8 mouse cellular contexts compared by ENCODE assay signal in the genomic region with DNA sequence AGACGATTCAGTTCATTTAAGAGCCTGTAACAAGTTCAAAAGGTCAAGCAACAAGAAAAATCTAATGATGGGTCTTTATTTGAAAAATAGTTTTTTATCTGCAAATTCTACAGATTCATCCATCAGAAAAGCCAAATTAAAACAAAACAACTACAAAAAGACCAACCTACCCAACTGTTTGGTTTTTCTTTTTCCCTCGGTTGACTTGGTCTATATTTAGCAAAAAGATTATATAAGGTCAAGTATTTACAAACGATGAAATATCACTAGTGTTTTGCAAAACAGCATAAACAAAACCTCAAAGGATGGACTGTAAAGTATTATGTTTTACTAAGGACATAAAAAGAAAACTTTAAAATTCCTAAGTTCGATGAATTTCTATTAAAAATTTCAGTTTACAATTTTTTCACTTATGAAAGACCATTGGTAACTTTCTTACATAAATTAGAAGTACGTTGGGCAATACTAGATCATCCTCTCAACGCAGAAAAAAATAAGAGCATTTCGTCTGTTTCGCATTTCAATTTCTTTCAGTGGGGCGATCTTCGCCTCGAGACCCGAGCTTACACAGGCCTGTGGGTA. TPM values are rescaled to one million over a fixed set of nuclear protein-coding genes. Genes with fewer than 3 reads are reported as not detected.
DNase-seq lines count a peak whose midpoint lies in the region; ATAC-seq and TF ChIP-seq lines count a peak whose summit lies in the region.

No protein-coding gene starts in this region.

- H3K36me3 ChIP-seq in heart, embryonic 15.5 days, result no peaks in the 10 kb centered on the region
- peaks cover 3% of the 10 kb centered on the region; the same call in 1 of the 2 replicates for H3K36me3 ChIP-seq in ES-E14 (ENCODE audit: control insufficient read depth, insufficient read depth, low read length, poor library complexity, severe bottlenecking)
- H3K36me3 ChIP-seq in forebrain, embryonic 16.5 days (ENCODE audit: control insufficient read depth, insufficient read depth), result no peaks in the 10 kb centered on the region
- no peaks in the 10 kb centered on the region for H3K36me3 ChIP-seq in macrophage (ENCODE audit: inconsistent target)

- H3K4me1 ChIP-seq in heart, embryonic 15.5 days (replicated peaks), result peaks cover 7% of the 10 kb centered on the region; the same call in 1 of the 2 replicates
- peaks cover 0 to 2% of the 10 kb centered on the region in 2 experiments; a peak in 1 of 4 replicates for H3K4me1 ChIP-seq in ES-E14 (ENCODE audit: control insufficient read depth in 2 of 2, insufficient read depth in 2 of 2, low read length in 2 of 2, poor library complexity in 1 of 2)
- H3K4me1 ChIP-seq in forebrain, embryonic 16.5 days (replicated peaks; ENCODE audit: control insufficient read depth, insufficient read depth, low read length), result peaks cover 3% of the 10 kb centered on the region

- intact Hi-C loops in left cerebral cortex, postnatal 25 days (cut with DNase I), result loop anchor here (1.0 to 5.0 kb wide), 3 partner anchors 76 to 278 kb away; a partner anchor contains a TSS

- peak overlapping the region; percentile 83 for H3K9ac ChIP-seq in heart, embryonic 15.5 days
- peak overlapping the region; percentile 74 for H3K9ac ChIP-seq in ES-E14 (ENCODE audit: insufficient read depth, low read depth, low read length, poor library complexity, severe bottlenecking)
- H3K9ac ChIP-seq in forebrain, embryonic 16.5 days (replicated peaks; ENCODE audit: low read depth, low read length), result peak overlapping the region; percentile 80

- WGBS in heart, embryonic 15.5 days, result 3% methylated on average over 12 of the region's 12 CpGs
- 7% methylated on average over 12 of the region's 12 CpGs for WGBS in forebrain, embryonic 16.5 days
- 5% methylated on average over 12 of the region's 12 CpGs for WGBS in macrophage (ENCODE audit: missing documents)

- H3K27ac ChIP-seq in heart, embryonic 15.5 days, result peak overlapping the region; percentile 99
- H3K27ac ChIP-seq in ES-E14 (ENCODE audit: insufficient read depth, low read depth, low read length, poor library complexity, severe bottlenecking), result no peak overlapping the region; the same call in 1 of the 2 replicates
- peak overlapping the region; percentile 99 for H3K27ac ChIP-seq in forebrain, embryonic 16.5 days (ENCODE audit: low read length)
- peak overlapping the region; percentile 90 for H3K27ac ChIP-seq in macrophage

- no peaks in the 10 kb centered on the region for H3K27me3 ChIP-seq in heart, embryonic 15.5 days
- no peaks in the 10 kb centered on the region for H3K27me3 ChIP-seq in forebrain, embryonic 16.5 days (replicated peaks; ENCODE audit: control insufficient read depth, insufficient read depth, low read length)

- peak overlapping the region; percentile 74 for H3K4me2 ChIP-seq in heart, embryonic 15.5 days
- H3K4me2 ChIP-seq in forebrain, embryonic 16.5 days (ENCODE audit: low read length), result peak overlapping the region; percentile 44

- no peak for ATAC-seq in heart, embryonic 15.5 days (replicated peaks; ENCODE audit: insufficient number of reproducible peaks, insufficient read depth, low FRiP score, low read depth)
- no peak for ATAC-seq in forebrain, embryonic 16.5 days

- in situ Hi-C loops in ES-E14 (cut with MboI; ENCODE audit: low sequenced_read_pairs in 2 of 2, unreplicated experiment in 2 of 2), result loop anchor here (10.0 to 25.0 kb wide), 2 partner anchors 356 to 368 kb away; no protein-coding TSS in a partner anchor

- peak overlapping the region; percentile 89 for H3K4me3 ChIP-seq in heart, embryonic 15.5 days
- H3K4me3 ChIP-seq in ES-E14 (ENCODE audit: insufficient read depth in 1 of 2, low read depth in 1 of 2, low read length in 2 of 2, poor library complexity in 1 of 2, severe bottlenecking in 1 of 2) (peak overlapping the region; percentile 84 to 99), macrophage (ENCODE audit: inconsistent target) (peak overlapping the region; percentile 60)
- H3K4me3 ChIP-seq in forebrain, embryonic 16.5 days (replicated peaks; ENCODE audit: low read length), result peak overlapping the region; percentile 75

- DNase-seq in heart, adult 8-10 months (ENCODE audit: low spot score), result no peak
- no peak for DNase-seq in ES-E14 (ENCODE audit: low read depth, low spot score)
- DNase-seq in frontal cortex, postnatal 25 days (ENCODE audit: low spot score in 2 of 2), result no peak
- DNase-seq in thymus, postnatal 4 days, result no peak
- DNase-seq in left cerebral cortex, postnatal 25 days (ENCODE audit: low spot score in 2 of 2), result no peak

- no peaks in the 10 kb centered on the region for H3K79me2 ChIP-seq in macrophage (ENCODE audit: inconsistent target)

- H3K9me3 ChIP-seq in heart, embryonic 15.5 days (replicated peaks), result no peaks in the 10 kb centered on the region
- no peaks in the 10 kb centered on the region for H3K9me3 ChIP-seq in ES-E14 (ENCODE audit: control insufficient read depth, insufficient read depth, low read depth, low read length)
- no peaks in the 10 kb centered on the region for H3K9me3 ChIP-seq in forebrain, embryonic 16.5 days (ENCODE audit: control insufficient read depth, low read length)

TF ChIP-seq in ES-E14, 5 proteins besides CTCF, POLR2A, EP300 and RAD21:
- TF ChIP-seq CHD2 (IDR thresholded peaks at IDR 0.05; ENCODE audit: low read depth, low read length) (no peak; the same call in 1 of the 2 replicates), MAFK (IDR thresholded peaks at IDR 0.05; ENCODE audit: insufficient read depth, low read depth, low read length) (no peak), ZNF384 (IDR thresholded peaks at IDR 0.05; ENCODE audit: low read depth, low read length) (no peak)

RNA-seq across cellular contexts. Expression of a gene that starts 0.4 kb away (rescaled TPM):
- 6.9 and 8.3 TPM in 2 replicates for polyA plus RNA-seq in heart, embryonic 15.5 days (2015; fragmentation: Nextera tagmentation; extraction: Ambion mirVana)
- 1 to 10 TPM; 1.1 to 1.9 (median 1.6) TPM for total RNA-seq in heart, adult 8-10 months (2022)
- total RNA-seq in ES-E14 (2012; rRNA removed), result 16.2 and 16.5 TPM in 2 replicates
- polyA plus RNA-seq in forebrain, embryonic 16.5 days (2015; fragmentation: Nextera tagmentation; extraction: Ambion mirVana), result 7.2 and 7.3 TPM in 2 replicates
- total RNA-seq in macrophage (2018; cell fraction: chromatin; rRNA removed), result 1 to 10 TPM; 1.0 to 7.6 (median 3.0) TPM
- total RNA-seq in macrophage (2018; cell fraction: cytosol; rRNA removed), result 1 to 10 TPM in 24 of 26 experiments, under 1 TPM in 2; 0.84 to 2.7 (median 1.5) TPM
- 1 to 10 TPM; 1.2 to 6.0 (median 2.2) TPM for total RNA-seq in macrophage (2018; cell fraction: nucleus; rRNA removed)
- 2.2 to 3.3 TPM (median 3.1 TPM) in 3 replicates for polyA plus RNA-seq in macrophage (2018)
- 1 to 10 TPM; 5.8 to 7.3 TPM for total RNA-seq in left cerebral cortex, postnatal 25 days (2021)

RNA-seq across cellular contexts. Expression of a gene that starts 1.9 kb away (rescaled TPM):
- 6.0 and 6.8 TPM in 2 replicates for polyA plus RNA-seq in heart, embryonic 15.5 days (2015; fragmentation: Nextera tagmentation; extraction: Ambion mirVana)
- 1 to 10 TPM; 6.6 to 8.4 (median 7.4) TPM for total RNA-seq in heart, adult 8-10 months (2022)
- total RNA-seq in ES-E14 (2012; rRNA removed), result 10.3 and 10.8 TPM in 2 replicates
- 8.2 and 8.7 TPM in 2 replicates for polyA plus RNA-seq in forebrain, embryonic 16.5 days (2015; fragmentation: Nextera tagmentation; extraction: Ambion mirVana)
- total RNA-seq in macrophage (2018; cell fraction: chromatin; rRNA removed), result 1 to 10 TPM in 22 of 26 experiments, under 1 TPM in 4; 0.53 to 5.6 (median 1.7) TPM
- 1 to 10 TPM in 3 of 26 experiments, under 1 TPM in 23; 0.50 to 1.3 (median 0.84) TPM for total RNA-seq in macrophage (2018; cell fraction: cytosol; rRNA removed)
- 1 to 10 TPM in 24 of 26 experiments, under 1 TPM in 2; 0.41 to 6.2 (median 1.8) TPM for total RNA-seq in macrophage (2018; cell fraction: nucleus; rRNA removed)
- polyA plus RNA-seq in macrophage (2018), result 0.61 to 1.0 TPM (median 0.72 TPM) in 3 replicates
- total RNA-seq in left cerebral cortex, postnatal 25 days (2021), result 1 to 10 TPM; 6.0 to 6.2 TPM

RNA-seq across cellular contexts. Expression of a gene that starts 50.8 kb away (rescaled TPM):
- not detected in 2 replicates for polyA plus RNA-seq in heart, embryonic 15.5 days (2015; fragmentation: Nextera tagmentation; extraction: Ambion mirVana)
- total RNA-seq in heart, adult 8-10 months (2022), result not detected
- not detected in 2 replicates for total RNA-seq in ES-E14 (2012; rRNA removed)
- polyA plus RNA-seq in forebrain, embryonic 16.5 days (2015; fragmentation: Nextera tagmentation; extraction: Ambion mirVana), result not detected in 2 replicates
- total RNA-seq in macrophage (2018; cell fraction: chromatin; rRNA removed), result not detected
- total RNA-seq in macrophage (2018; cell fraction: cytosol; rRNA removed), result not detected
- total RNA-seq in macrophage (2018; cell fraction: nucleus; rRNA removed), result not detected
- not detected in 3 replicates for polyA plus RNA-seq in macrophage (2018)
- not detected for total RNA-seq in left cerebral cortex, postnatal 25 days (2021)
